ENCODE assay signal across 8 mouse cellular contexts in the genomic region with DNA sequence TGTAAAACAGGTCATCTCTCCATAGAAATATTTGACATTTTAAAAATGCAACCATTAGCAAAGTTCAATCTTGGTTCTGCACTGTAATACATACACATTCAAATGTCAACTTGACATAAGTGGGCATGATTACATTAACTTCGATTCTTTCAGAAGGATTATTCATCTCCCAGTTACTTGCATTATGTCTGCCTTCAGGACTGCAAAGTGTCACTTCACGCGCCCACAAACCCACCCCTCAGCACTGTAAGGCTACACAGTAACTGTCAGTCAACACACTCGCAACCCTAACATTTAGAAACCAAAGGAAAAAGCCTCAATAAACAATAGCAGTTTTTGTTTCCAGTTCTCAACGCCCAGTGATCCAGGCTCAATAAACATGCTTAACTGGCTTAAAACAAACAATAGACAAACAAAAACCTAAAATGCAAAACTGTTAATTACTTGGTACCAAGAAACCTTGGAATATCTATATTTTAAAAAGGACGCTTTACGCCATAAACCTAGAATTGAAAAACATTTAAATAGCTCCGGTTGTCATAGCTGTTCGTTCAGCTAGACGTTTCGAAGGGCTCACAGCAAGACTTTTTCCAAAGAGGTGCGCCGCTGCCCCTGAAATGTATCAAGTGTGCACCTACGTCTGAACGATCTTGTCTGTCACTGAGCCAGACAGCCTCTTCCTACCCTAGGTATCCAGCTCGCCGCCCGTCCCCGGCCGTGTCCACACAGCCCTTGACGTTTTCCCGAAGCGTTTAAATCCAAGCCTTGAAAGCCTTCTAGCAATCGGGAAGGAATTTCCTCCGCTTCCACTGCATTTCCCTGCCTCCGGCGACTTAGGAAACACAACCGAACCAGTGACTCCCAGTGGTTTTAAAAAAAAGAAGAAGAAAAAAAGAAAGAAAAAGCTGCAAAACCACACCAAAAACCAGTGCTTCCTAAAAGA. TPM values are rescaled to one million over a fixed set of nuclear protein-coding genes. Genes with fewer than 3 reads are reported as not detected.
DNase-seq lines count a peak whose midpoint lies in the region; ATAC-seq lines count a peak whose summit lies in the region.

No protein-coding gene starts in this region.

- H3K9me3 ChIP-seq in intestine, embryonic 14.5 days (ENCODE audit: control insufficient read depth, low read length), result no peaks in the 10 kb centered on the region
- no peaks in the 10 kb centered on the region for H3K9me3 ChIP-seq in liver, embryonic 13.5 days (replicated peaks)

- 1% methylated on average over 28 of the region's 28 CpGs for WGBS in intestine, embryonic 14.5 days
- under 1% methylated on average over 28 of the region's 28 CpGs for WGBS in liver, embryonic 13.5 days (ENCODE audit: insufficient replicate concordance)

- peak overlapping the region; percentile 67 for H3K9ac ChIP-seq in intestine, embryonic 14.5 days (ENCODE audit: low read length)
- peak overlapping the region; percentile 79 for H3K9ac ChIP-seq in liver, embryonic 13.5 days

- ATAC-seq in intestine, embryonic 14.5 days (replicated peaks; ENCODE audit: low FRiP score, low TSS enrichment, low read depth), result no peak
- ATAC-seq in liver, embryonic 13.5 days (ENCODE audit: low read depth), result no peak

- H3K27me3 ChIP-seq in intestine, embryonic 14.5 days (replicated peaks; ENCODE audit: control insufficient read depth, insufficient read depth, low read length), result no peaks in the 10 kb centered on the region
- H3K27me3 ChIP-seq in liver, embryonic 13.5 days, result peaks cover 41% of the 10 kb centered on the region

- no peaks in the 10 kb centered on the region for H3K36me3 ChIP-seq in intestine, embryonic 14.5 days (ENCODE audit: control insufficient read depth, insufficient read depth, low read length)
- H3K36me3 ChIP-seq in liver, embryonic 13.5 days, result no peaks in the 10 kb centered on the region

- H3K4me3 ChIP-seq in intestine, embryonic 14.5 days (ENCODE audit: low read depth, low read length), result peak overlapping the region; percentile 63
- H3K4me3 ChIP-seq in liver, embryonic 13.5 days (replicated peaks), result peak overlapping the region; percentile 77

- H3K4me1 ChIP-seq in intestine, embryonic 14.5 days (replicated peaks; ENCODE audit: control insufficient read depth, insufficient read depth, low read length), result peaks cover 37% of the 10 kb centered on the region
- peaks cover 71% of the 10 kb centered on the region for H3K4me1 ChIP-seq in liver, embryonic 13.5 days (replicated peaks)

- peak; percentile 41 to 53 for DNase-seq in right cerebral cortex, adult 2 months (ENCODE audit: low spot score in 2 of 2)
- DNase-seq in right cerebral cortex, postnatal 4 days, result no peak
- DNase-seq in cerebellum, adult 11-12 months, result peak; percentile 68
- peak; percentile 31 for DNase-seq in forelimb bud, embryonic 11.5 days (ENCODE audit: low read depth, low spot score)
- peak; percentile 79 for DNase-seq in intestine, embryonic 14.5 days (ENCODE audit: low spot score)
- DNase-seq in liver, embryonic 13.5 days, result no peak
- DNase-seq in neural tube, embryonic 10.5 days (ENCODE audit: extremely low spot score, low spot score), result peak; percentile 63
- peak; percentile 34 to 36 for DNase-seq in thymus, postnatal 36 days

- peak overlapping the region; percentile 98; the same call in 1 of the 2 replicates for H3K27ac ChIP-seq in intestine, embryonic 14.5 days (ENCODE audit: low read depth)
- peak overlapping the region; percentile 81; the same call in 1 of the 2 replicates for H3K27ac ChIP-seq in liver, embryonic 13.5 days

- H3K4me2 ChIP-seq in intestine, embryonic 14.5 days (ENCODE audit: low read length), result peak overlapping the region; percentile 88
- peak overlapping the region; percentile 90 for H3K4me2 ChIP-seq in liver, embryonic 13.5 days

RNA-seq across cellular contexts. Expression of a gene that starts 1.5 kb away (rescaled TPM):
- polyA plus RNA-seq in intestine, embryonic 14.5 days (2014; fragmentation: Nextera tagmentation; extraction: Ambion mirVana), result 69.3 and 75.4 TPM in 2 replicates
- 18.5 and 21.0 TPM in 2 replicates for polyA plus RNA-seq in liver, embryonic 13.5 days (2015; fragmentation: Nextera tagmentation; extraction: Ambion mirVana)

Comparison
In these comparisons a context has a peak if more than half of its experiments do, and no peak if none do; other contexts are left out.
1. DNase-seq: peak in right cerebral cortex, adult 2 months (2 of 2), cerebellum, adult 11-12 months (single experiment), forelimb bud, embryonic 11.5 days (single experiment), intestine, embryonic 14.5 days (single experiment), neural tube, embryonic 10.5 days (single experiment) and thymus, postnatal 36 days (2 of 2); none in right cerebral cortex, postnatal 4 days (single experiment) and liver, embryonic 13.5 days (single experiment).